ENCODE assay signal across 18 mouse cellular contexts in genomic region chr12:97977633-97978032, GRCm38 (mm10).
A peak's percentile ranks its signal among the peaks of the same experiment; 100 is the strongest.
DNase-seq lines count a peak whose midpoint lies in the region; ATAC-seq lines count a peak whose summit lies in the region.
"Had no signal": no experiment of that assay in that cellular context is flagged by ENCODE, and none has a peak within 500 bp of the region (broad histone marks: within the 10 kb centered on the region; RNA-seq: fewer than 3 reads in every experiment).

No protein-coding gene starts in this region.

- ATAC-seq in midbrain, embryonic 14.5 days (ENCODE audit: low FRiP score, low TSS enrichment) = no peak
- ATAC-seq in midbrain, embryonic 16.5 days = no peak
- ATAC-seq in forebrain, embryonic 16.5 days = no peak
- ATAC-seq: intestine, embryonic 16.5 days had no signal

- peaks cover 8% of the 10 kb centered on the region; the same call in 1 of the 2 replicates for H3K4me1 ChIP-seq in midbrain, embryonic 14.5 days (ENCODE audit: control insufficient read depth, insufficient read depth, low read length)
- peaks cover 8% of the 10 kb centered on the region for H3K4me1 ChIP-seq in midbrain, embryonic 16.5 days (ENCODE audit: control insufficient read depth, insufficient read depth, low read length)
- H3K4me1 ChIP-seq in forebrain, embryonic 16.5 days (replicated peaks; ENCODE audit: control insufficient read depth, insufficient read depth, low read length) = peaks cover 15% of the 10 kb centered on the region
- H3K4me1 ChIP-seq: embryonic facial prominence, embryonic 13.5 days; heart, embryonic 12.5 days; hindbrain, embryonic 15.5 days had no signal

- peak; percentile 18 for DNase-seq in heart, adult 11 months
- DNase-seq in heart, postnatal 25 days (ENCODE audit: low spot score) = no peak
- peak; percentile 40 for DNase-seq in midbrain, embryonic 14.5 days
- DNase-seq in adrenal gland, adult 2 months = no peak
- DNase-seq in frontal cortex, postnatal 10 days (ENCODE audit: low spot score in 2 of 2) = no peak
- DNase-seq: adrenal gland, adult 8-10 months; adrenal gland, postnatal 36 days; cerebellum, adult 11-12 months; cerebellum, adult 9-10 months; gastrocnemius, postnatal 14 days; heart, postnatal 36 days had no signal

- no peak overlapping the region for H3K4me3 ChIP-seq in midbrain, embryonic 14.5 days (replicated peaks; ENCODE audit: low read depth, low read length)
- no peak overlapping the region for H3K4me3 ChIP-seq in midbrain, embryonic 16.5 days (ENCODE audit: low read depth, low read length)
- H3K4me3 ChIP-seq in forebrain, embryonic 16.5 days (replicated peaks; ENCODE audit: low read length) = no peak overlapping the region
- H3K4me3 ChIP-seq: embryonic facial prominence, embryonic 13.5 days; heart, embryonic 12.5 days; hindbrain, embryonic 15.5 days had no signal

- H3K27me3 ChIP-seq in midbrain, embryonic 14.5 days (ENCODE audit: control insufficient read depth, insufficient read depth, low read length) = no peaks in the 10 kb centered on the region
- no peaks in the 10 kb centered on the region for H3K27me3 ChIP-seq in midbrain, embryonic 16.5 days (ENCODE audit: control insufficient read depth, insufficient read depth, low read depth, low read length)
- no peaks in the 10 kb centered on the region for H3K27me3 ChIP-seq in forebrain, embryonic 16.5 days (replicated peaks; ENCODE audit: control insufficient read depth, insufficient read depth, low read length)
- H3K27me3 ChIP-seq: CH12.LX; embryonic facial prominence, embryonic 13.5 days; heart, embryonic 12.5 days; hindbrain, embryonic 15.5 days had no signal

- 0 out of 2 replicates have a peak overlapping the region, but pooled peaks have one; percentile 9 for H3K4me2 ChIP-seq in midbrain, embryonic 14.5 days (ENCODE audit: low read length)
- no peak overlapping the region for H3K4me2 ChIP-seq in midbrain, embryonic 16.5 days (ENCODE audit: low read length)
- no peak overlapping the region for H3K4me2 ChIP-seq in forebrain, embryonic 16.5 days (ENCODE audit: low read length)
- H3K4me2 ChIP-seq: embryonic facial prominence, embryonic 13.5 days; heart, embryonic 12.5 days; hindbrain, embryonic 15.5 days had no signal

- H3K9me3 ChIP-seq in midbrain, embryonic 14.5 days (ENCODE audit: control insufficient read depth, low read length) = no peaks in the 10 kb centered on the region
- H3K9me3 ChIP-seq in midbrain, embryonic 16.5 days (replicated peaks; ENCODE audit: control insufficient read depth, low read length, poor library complexity, severe bottlenecking) = no peaks in the 10 kb centered on the region
- no peaks in the 10 kb centered on the region for H3K9me3 ChIP-seq in forebrain, embryonic 16.5 days (ENCODE audit: control insufficient read depth, low read length)
- H3K9me3 ChIP-seq: embryonic facial prominence, embryonic 13.5 days; heart, embryonic 12.5 days; hindbrain, embryonic 15.5 days had no signal

- no peaks in the 10 kb centered on the region for H3K36me3 ChIP-seq in midbrain, embryonic 14.5 days (ENCODE audit: control insufficient read depth, insufficient read depth, low read length)
- H3K36me3 ChIP-seq in midbrain, embryonic 16.5 days (ENCODE audit: control insufficient read depth, insufficient read depth, low read length) = no peaks in the 10 kb centered on the region
- H3K36me3 ChIP-seq in forebrain, embryonic 16.5 days (ENCODE audit: control insufficient read depth, insufficient read depth) = no peaks in the 10 kb centered on the region
- H3K36me3 ChIP-seq: embryonic facial prominence, embryonic 13.5 days; heart, embryonic 12.5 days; hindbrain, embryonic 15.5 days had no signal

- no peak overlapping the region for H3K9ac ChIP-seq in midbrain, embryonic 14.5 days (replicated peaks; ENCODE audit: low read length)
- H3K9ac ChIP-seq in midbrain, embryonic 16.5 days (ENCODE audit: low read depth, low read length) = no peak overlapping the region
- H3K9ac ChIP-seq in forebrain, embryonic 16.5 days (replicated peaks; ENCODE audit: low read depth, low read length) = no peak overlapping the region
- H3K9ac ChIP-seq: embryonic facial prominence, embryonic 13.5 days; heart, embryonic 12.5 days; hindbrain, embryonic 15.5 days had no signal

- intact Hi-C loops in heart, postnatal 25 days (cut with DNase I) = no loop called here

- WGBS in midbrain, embryonic 14.5 days = 22% methylated on average over 3 of the region's 3 CpGs
- WGBS in midbrain, embryonic 16.5 days = 16% methylated on average over 3 of the region's 3 CpGs
- WGBS in forebrain, embryonic 16.5 days = 26% methylated on average over 3 of the region's 3 CpGs

- H3K27ac ChIP-seq in midbrain, embryonic 14.5 days (replicated peaks; ENCODE audit: low read depth, low read length) = no peak overlapping the region
- no peak overlapping the region for H3K27ac ChIP-seq in midbrain, embryonic 16.5 days (ENCODE audit: low read length)
- H3K27ac ChIP-seq in forebrain, embryonic 16.5 days (ENCODE audit: low read length) = peak overlapping the region; percentile 67
- H3K27ac ChIP-seq: embryonic facial prominence, embryonic 13.5 days; hindbrain, embryonic 15.5 days had no signal

Comparison
In these comparisons a context has a peak if more than half of its experiments do, and no peak if none do; other contexts are left out.
1. DNase-seq: peak in heart, adult 11 months (single experiment) and midbrain, embryonic 14.5 days (single experiment); none in heart, postnatal 25 days (single experiment), adrenal gland, adult 2 months (single experiment) and frontal cortex, postnatal 10 days (0 of 2).